Mouse (Mus musculus) liver, postnatal 0 days (tissue): ENCODE results near the gene Slc19a1.

Source experiments
- CTCF ChIP-seq: sonication (generic); IDR thresholded peaks from 2 replicates; pipeline ENCODE4 v1.5.1; 2016; ENCODE audit warnings: antibody characterized with exemption, low read depth
- EP300 ChIP-seq: IDR thresholded peaks from 2 replicates; pipeline ENCODE4 v1.6.1; 2016; ENCODE audit warnings: antibody characterized with exemption, low read depth, mild to moderate bottlenecking

DNA sequence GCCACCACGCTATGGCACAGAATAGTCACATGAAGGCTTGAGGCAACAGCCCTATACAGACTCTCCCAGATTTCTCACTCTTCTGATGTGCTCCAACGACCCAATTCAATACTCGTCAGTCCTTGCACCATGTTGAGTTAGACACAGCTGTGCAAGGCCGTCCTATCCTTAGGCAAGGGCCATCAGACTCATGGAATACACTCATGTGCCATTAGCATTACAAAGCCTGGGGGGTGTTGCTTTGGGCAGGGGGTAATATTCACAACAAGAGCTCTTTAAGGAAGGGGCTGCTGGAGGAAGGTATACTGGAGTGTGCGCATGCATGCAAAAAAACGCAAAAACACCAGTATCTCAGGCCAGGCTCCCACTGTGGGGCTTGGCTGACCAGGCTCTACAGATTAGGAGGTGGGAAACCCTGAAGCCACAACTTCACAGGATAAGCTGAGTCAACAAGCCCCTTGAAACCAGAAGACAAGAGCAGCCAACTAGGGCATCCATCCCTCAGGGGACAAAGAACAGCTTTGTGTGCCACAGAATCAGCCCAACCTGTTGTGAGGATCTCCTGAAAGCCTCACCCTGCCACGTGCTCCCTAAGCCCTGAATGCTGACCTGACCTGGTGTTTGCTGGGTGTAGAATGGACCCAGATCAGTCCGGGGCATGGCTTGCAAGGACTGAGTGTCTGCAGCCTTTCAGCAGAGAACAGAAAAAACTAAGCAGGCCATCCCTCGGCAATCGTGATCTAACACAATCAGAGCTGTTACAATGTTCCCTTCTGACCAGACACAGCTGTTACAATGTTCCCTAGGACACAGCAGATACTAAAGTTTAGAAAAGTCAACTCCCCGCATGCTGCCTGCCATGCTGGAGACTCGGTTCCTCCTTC is 65.2 kb downstream of the Slc19a1 start:
- TF ChIP-seq EP300 (no peak), CTCF (no peak)
